Mouse (Mus musculus): ENCODE measurements around the gene Ptprg.
A peak's percentile ranks its signal among the peaks of the same experiment; 100 is the strongest.

The Ptprg gene

DNA sequence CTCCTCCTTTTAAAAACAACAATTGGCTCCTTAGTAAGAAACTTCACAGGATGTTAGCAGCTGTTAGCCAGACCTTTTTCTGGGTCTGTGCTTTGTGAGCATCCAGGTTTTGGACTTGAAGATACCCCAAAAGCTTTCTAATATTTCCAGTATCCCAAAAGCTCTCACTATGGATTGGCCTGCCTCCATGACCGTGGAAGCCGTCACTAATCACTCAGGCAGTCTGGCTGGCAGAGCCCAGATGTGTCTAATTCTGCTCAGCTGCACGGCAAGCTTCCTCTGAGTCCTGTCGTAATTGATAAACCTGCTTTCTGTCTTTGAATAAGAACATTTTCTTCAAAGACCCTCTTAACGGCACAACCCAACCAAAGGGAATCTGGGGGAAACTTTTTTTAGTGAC lies 312.0 kb downstream of the Ptprg start:
- ATAC-seq (ENCODE audit: insufficient number of reproducible peaks, low FRiP score, low TSS enrichment): no peak

DNA sequence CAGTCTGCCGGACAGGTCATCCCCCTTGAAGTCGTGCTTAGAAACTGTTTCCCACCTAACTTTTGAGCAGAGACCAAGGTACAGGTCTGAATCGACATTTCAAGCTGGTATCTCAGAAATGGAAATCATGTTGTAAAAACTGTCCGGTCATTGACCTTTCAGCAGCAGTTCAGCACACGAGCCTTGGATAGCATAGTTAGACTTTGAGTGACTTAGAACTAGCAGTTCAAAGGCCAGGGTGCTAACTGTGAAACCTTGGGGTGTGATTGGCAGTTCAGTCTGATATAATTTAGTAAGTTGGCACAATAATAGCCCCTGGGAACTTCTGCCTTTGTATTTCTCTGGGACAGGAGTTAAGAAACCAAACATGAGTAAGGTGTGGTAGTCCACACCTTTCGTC lies 312.5 kb downstream of the Ptprg start:
- ATAC-seq (ENCODE audit: insufficient number of reproducible peaks, low FRiP score, low TSS enrichment): no peak

DNA sequence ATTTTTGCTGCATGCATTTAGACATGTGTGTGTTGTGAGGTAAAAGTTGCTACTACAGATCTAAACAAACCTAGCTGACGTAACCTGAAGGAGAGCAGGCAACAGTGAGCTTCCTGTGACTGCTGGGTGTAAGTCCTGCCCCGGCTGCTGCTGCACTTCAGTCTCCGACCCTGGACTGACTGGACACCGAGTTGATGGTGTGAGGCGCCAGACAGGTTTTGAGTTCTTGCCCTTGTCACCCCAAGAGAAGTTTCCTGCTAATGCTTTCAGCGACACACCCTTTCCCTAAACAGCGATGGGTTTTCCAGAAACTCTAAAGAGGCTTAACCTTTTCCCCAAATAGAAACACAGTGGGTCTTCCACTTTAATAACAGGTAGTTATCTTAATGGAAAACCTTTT lies 313.1 kb downstream of the Ptprg start:
- ATAC-seq (ENCODE audit: insufficient number of reproducible peaks, low FRiP score, low TSS enrichment): no peak

DNA sequence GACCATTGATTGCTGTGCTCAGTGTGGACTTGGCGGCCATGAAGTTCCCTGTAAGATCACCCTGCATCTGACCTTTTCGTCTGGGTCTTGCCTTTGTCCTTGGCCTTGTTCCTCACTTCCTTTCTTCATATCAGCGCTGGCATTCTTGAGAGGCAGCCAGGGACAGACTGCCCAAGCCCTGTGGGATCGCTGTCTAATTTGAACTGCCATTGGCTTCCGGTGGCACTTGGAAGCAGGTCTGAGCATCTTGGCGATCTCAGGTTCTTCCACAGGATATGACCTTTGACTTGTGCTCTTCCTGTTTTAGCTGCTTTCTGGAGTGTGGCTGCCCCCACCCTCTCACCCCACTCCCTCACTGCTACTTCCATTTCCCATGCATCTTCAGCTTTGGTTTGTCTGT lies 315.3 kb downstream of the Ptprg start:
- no peak for ATAC-seq (ENCODE audit: insufficient number of reproducible peaks, low FRiP score, low TSS enrichment)

DNA sequence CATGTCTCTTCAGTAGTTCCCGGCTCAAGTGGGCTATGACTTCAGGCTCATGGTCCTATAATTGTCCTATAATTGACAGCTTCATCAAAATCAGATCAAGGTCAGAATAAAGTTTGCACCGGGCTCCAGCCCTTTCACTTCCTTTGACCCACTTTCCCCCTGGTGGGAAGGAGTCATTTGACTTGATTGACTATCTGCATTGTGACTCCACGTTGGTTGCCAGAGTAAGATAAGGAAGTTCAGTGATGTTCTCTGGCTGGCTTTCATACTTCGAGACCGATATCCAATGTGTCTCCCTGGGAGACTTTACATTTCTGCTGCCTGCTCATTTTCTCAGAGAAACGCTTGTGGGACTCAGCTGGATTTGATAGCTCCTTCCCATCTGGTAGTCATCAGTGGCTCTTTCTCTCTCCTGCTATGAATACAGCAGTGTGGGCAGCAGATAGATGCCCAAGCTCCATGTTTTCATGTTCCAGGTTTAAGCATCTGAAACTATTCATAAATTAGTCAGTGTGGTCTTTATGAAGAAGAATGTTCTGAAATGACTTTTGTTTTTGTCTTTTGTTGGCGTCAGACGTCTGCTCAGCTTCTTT lies 318.5 kb downstream of the Ptprg start:
- ATAC-seq (ENCODE audit: insufficient number of reproducible peaks, low FRiP score, low TSS enrichment): no peak

DNA sequence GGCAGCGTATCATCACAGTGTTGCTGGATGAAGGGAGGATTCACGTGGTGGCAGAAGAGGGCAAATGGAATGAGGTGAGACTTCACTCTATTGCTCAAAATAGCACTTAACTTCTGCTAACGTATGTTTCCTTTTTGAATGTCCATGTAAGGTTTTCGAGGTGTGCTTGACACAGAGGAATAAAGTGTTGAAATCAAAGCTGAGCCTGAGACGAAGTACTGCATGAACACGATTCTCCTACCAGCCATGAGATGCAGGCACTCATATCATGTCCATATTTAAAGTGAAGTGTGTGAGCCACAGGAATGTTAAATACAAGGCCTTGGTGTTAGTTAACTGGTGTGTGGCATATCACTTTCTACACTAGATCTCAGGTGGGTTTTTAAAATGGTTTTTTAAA lies 320.9 kb downstream of the Ptprg start:
- no peak for ATAC-seq (ENCODE audit: insufficient number of reproducible peaks, low FRiP score, low TSS enrichment)

DNA sequence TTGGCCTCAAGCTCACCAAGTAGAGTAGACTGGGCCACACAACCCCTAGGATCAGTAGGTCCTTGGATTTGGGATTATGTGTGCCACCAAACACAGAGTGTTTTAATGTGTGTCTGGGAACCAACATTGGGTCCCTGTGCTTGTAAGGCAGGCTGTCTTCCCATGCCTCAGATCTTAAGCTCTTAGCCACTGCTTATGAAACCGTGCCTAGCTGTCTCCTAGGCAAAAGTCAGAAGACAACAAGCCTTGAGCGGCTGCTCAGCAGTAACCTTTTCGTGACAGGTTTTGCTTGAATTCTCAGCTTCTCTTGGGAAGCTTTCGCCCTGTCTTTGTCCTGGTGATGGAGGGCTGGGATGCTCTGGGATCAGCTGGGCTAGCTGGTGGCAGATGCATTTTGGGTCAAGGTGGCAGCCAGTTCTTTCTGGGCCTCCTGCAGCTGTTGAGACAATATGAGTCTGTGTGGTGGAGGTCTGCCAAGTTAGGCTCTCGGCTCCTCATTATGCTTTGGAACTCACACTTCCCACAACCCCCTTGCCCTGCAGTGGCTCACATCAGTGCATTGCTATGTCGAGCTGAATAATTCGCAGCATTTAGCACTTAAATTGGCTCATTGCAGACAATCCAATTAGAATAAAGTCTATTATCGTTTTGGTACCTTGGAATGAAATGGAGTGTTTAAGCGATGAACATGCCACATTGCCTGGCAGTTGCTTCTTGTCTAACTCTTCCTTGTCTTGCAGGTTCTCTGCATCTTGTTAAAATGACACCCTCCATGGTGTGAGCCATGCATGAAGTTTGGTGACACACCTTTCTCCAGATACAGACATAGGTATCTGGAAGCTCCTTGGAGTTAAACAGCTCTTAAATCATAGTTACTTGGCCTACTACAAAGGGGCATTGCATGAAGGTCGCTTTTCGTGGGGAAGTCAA lies 321.9 kb downstream of the Ptprg start:
- ATAC-seq (ENCODE audit: insufficient number of reproducible peaks, low FRiP score, low TSS enrichment): no peak; the same call in 1 of the 2 replicates

DNA sequence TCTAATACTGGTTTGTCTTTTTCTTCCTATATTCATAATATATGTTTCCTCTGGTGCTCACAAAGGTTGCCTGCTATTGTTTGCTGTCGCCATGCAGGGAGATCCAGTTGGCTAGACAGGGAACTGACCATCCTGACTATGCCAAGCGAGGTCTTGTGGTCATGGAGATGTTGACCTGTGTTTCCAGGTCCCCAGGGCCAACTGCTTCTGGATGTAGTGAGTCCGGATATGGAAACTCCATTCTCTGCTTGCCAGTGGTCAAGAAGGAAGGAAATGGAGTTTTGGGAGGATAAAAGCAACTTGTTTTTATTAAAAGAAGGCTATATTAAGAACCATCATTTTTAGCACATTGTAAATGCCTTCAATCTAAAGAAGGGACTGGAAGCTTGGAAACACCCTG lies 327.8 kb downstream of the Ptprg start:
- no peak for ATAC-seq (ENCODE audit: insufficient number of reproducible peaks, low FRiP score, low TSS enrichment)

DNA sequence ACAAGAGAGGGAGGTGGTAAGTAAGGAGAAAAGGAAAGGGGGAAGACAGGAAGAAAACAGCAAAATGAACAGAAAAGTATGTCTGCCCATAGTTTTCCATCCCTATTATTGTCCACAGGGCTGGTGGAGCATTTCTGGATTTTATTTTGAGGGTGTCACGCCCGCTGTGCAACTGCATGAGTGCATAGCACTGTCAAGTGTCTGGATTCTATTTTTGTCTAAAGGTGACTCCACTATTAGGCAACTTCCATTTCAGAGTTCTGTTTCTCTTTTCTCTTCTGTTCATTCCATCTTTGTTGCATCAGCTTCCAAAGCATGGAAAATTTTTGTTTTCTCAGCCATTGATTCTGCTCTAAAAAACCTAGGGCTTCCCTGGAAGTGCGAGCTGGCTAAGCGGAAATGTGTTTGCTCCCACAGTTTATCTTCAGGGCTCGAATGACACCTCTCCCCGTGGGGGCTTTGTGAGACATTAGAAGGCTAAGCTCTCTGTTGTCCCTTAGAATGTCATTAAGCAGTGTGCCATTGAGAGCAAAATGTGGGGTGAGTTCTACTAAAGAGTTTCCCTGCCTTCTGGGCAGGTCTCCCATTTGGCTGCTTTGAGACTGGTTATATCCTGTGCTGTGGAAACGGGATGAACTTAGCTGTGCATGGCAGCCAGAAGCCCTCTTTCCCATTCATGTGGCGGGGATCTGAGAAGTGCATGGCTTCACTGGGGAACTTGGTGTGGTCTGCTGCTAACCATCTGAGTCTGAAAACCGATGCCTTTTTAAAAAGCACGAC lies 330.0 kb downstream of the Ptprg start:
- peak; percentile 45; the same call in 1 of the 2 replicates for ATAC-seq (ENCODE audit: insufficient number of reproducible peaks, low FRiP score, low TSS enrichment)

DNA sequence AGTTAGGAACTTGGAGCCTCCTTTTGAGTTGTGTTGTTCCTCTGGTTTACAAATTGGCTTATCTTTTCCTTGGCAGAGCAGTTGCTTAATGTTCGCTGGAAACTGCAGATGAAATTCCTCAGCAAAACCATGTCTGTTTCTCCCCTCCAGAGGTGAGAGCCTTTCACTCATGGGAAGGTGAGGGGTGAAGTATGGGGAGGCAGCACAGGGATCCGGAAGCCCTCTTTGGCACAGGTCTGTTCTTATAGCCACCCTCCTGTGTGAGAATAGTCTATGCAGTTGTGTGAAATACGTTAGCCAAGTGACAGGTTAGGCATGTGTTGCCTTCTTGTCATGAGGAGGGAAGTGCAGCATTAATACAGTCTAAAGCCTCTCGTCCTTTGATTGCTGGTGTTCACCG lies 330.7 kb downstream of the Ptprg start:
- no peak for ATAC-seq (ENCODE audit: insufficient number of reproducible peaks, low FRiP score, low TSS enrichment)

DNA sequence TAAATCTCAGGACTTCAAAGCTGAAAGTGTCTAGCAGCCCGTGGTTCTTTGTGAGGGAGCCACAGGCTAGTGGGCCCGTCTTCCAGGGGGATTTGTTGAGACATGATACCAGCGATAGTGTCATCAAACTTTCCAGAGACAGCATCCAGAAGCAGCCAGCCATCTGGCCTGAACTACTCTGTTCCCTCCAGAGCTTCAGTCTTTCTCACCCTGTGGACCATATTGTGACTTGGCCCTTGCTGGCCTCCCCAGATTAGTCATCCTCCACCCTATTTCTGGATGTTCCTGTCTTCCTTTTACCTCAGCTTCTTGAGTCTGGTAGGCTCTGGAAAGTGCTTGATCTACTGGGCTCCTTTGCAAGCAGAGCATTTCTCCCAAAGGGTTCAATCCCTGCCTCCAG lies 333.1 kb downstream of the Ptprg start:
- ATAC-seq (ENCODE audit: insufficient number of reproducible peaks, low FRiP score, low TSS enrichment): no peak

DNA sequence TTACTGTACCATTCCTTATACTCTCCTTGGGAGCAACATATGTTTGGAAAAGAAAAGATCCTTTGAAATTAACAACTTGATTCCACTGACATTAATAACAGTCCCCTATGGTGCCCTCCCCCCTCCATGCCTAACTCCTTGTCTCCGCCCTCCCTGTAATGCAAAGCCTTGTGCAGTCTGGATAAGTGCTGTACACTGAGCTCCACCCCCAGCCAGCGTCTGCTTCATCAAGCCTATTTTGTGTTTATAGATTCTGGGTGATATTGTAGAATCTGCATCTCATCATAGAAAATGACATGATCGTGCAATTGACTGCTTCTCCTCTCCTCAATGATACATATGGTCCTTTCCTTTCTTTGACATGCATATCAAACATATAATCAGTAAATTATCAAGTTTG lies 337.6 kb downstream of the Ptprg start:
- no peak for ATAC-seq (ENCODE audit: insufficient number of reproducible peaks, low FRiP score, low TSS enrichment)

DNA sequence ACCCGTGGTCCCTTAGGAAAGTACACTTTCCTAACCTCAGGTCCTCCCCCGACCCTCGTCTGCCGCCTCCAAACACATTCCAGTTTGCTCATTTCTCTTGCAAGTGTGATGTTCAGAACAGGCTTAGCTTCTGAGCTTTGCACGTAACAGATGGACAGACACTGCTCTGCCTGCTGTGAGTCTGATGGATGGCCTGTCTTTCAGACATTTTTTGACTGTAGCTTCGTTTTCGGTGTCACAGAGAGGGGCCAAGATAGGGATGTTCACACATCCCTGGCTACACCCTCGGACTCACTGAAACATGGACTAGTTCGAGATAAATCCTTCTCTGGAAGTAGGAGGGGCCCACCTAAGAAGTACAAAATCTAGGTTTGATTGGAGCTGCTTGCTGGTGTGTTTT lies 339.3 kb downstream of the Ptprg start:
- ATAC-seq (ENCODE audit: insufficient number of reproducible peaks, low FRiP score, low TSS enrichment): no peak

DNA sequence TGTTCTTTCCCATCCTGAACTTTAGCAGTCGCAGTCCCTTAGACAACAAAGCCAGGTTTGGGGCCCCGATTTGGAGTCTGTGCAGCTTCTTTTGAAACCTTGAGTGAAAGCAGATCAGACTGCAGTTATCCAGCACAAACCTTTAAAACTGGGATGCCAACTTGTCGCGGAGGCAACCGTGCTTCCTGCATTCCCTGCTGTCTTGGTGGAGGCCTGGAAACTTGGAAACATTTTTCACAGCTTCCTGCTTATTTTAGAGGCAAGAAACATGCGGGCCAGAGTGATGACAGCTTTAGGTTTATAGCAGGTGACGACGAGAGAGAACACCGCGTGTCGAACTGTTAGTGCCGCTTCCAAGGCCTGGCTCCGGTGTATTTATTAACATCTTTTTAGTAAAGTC lies 342.2 kb downstream of the Ptprg start:
- ATAC-seq (ENCODE audit: insufficient number of reproducible peaks, low FRiP score, low TSS enrichment): no peak

DNA sequence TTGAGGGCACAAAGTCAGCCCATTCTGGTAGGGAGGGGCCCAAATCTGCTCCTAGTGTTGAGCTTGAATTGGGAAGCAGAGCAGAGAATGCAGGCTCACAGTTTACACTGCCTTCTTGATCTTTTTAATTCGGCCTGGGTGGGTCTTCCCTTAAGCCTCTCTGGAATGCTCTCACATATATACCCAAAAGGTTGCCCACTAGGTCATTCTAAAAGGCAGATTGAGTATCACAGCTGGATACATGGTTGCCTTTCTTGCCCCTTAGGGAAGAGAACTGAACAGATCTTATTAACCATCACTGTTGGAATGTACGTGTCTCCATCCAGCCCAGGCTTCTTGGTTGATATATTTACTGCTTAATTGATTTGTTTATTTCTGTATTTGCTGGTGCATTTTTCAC lies 349.5 kb downstream of the Ptprg start:
- no peak for ATAC-seq (ENCODE audit: insufficient number of reproducible peaks, low FRiP score, low TSS enrichment)

DNA sequence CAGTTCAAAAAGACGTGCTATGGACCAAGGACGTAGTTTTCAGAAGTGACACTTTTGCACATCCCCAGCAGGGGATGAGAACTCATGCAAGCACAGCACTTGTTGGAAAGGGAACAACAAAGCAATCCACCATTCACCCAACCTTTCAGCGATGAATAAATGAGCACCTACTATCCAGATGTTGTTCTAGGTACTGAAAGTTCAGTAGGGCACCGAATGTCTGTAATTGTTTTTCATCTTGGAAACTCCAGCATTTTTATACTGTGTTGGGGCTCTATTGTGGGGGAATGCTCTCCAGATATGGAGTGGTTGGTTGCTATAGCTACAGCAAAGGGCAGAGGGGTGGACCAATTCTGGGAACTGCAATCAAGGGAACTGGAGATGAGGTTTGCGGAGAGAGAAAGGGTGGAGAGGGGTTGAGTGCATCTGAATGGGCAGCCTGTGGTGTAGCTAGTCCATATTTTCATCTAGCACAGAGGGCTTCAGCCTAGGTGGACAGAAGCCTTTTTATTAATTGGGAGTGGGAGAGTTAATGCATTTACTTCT lies 352.9 kb downstream of the Ptprg start:
- no peak for ATAC-seq (ENCODE audit: insufficient number of reproducible peaks, low FRiP score, low TSS enrichment)

DNA sequence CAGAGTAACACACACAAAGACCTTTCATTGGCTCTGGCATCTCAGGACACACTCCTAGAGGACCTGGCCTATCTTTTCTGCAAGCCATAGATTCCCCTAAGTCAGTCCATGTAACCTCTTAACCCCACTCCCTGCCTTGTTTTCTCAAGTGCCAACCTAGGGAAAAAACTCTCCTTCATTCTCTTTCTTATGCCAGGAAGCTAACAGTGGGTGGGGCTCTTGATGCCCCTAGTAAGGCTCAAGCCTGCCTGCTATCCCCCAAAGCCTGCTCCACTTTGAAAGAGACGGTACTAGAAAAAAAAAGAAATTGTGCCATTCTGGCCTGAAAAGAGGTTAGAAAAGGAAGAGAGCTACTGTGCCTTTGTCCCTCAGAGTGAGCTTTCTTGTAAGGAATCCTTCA lies 358.9 kb downstream of the Ptprg start:
- ATAC-seq (ENCODE audit: insufficient number of reproducible peaks, low FRiP score, low TSS enrichment): no peak

DNA sequence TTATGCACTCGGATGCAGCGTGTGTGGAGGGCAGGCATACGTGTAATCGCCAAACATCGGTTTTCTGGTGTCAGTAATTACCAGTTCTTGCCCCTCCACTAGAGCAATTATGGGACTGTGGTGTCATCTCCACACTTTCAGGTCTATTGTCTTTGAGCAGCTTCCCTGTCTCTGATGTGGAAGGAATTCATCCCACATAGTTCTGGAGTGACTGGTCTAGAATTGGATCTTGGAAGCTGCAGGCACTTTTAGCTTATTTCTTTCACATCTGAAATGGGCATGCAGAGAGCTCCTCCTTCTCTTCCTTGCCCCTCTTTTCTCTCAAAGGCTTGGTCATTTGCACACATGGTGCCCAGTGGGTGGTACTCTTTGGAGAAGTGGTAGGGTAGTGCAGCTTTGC lies 363.9 kb downstream of the Ptprg start:
- ATAC-seq (ENCODE audit: insufficient number of reproducible peaks, low FRiP score, low TSS enrichment): no peak

DNA sequence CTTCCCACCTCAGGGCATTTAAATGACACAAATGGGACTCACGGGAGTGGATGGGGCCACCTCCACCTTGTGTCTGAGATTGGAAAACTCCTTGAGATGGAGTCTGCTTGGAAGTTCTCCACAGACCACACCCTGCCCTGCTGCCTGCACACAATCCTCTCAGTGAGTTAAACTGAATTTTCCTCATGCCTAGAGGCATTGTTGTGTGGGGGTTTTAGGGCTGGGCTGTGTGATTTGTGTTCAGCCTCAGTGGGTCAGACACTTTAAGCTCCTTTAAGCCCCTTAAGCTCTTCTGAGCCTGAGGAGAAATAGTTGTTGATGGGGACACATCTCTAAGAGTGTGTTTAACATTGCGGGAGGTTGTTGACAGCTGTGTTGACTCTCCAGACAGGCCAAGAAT lies 375.2 kb downstream of the Ptprg start:
- no peak for ATAC-seq (ENCODE audit: insufficient number of reproducible peaks, low FRiP score, low TSS enrichment)

DNA sequence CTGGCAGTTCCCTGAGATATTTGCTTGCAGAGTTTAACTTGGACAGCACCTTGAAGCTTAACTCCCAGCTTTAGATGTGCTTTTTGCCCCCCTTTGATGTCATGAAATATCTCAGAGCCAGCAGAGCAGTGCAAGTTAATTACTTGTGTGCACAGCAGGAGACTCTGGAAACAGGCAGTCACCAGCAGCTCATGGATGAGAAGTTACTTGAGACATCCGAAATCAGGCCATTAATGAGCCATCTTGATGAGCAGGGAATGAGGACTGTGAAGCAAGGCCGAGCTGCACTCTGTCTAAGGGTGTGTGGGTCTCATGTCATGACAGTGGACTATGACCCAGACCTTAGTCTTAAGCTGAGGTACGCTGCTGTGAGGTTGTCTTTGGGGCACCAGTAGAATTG lies 379.2 kb downstream of the Ptprg start:
- ATAC-seq (ENCODE audit: insufficient number of reproducible peaks, low FRiP score, low TSS enrichment): no peak

DNA sequence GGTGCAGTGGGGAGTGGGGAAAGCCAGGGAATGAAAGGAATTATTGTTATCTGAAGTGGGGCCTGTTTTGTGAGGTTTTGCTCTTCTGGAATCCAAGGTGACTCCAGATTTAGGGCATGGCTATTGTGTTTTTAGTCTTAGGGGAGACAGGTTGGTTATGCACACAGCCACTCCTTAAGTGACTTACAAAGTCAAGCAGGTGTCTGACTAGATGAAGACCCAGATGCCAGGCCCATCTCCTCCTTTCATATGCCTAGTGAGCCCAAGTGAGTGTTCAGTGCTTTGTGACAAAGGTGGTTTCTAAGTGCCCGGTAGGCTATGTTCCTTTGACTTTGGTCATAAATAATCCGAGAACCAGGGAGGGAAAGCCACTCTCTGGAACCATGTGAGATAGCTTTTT lies 381.2 kb downstream of the Ptprg start:
- ATAC-seq (ENCODE audit: insufficient number of reproducible peaks, low FRiP score, low TSS enrichment): no peak

Measured in cerebellum, adult (tissue).